Mouse (Mus musculus): ENCODE results near the gene AI661453. TPM values are rescaled to one million over a fixed set of nuclear protein-coding genes. Genes with fewer than 3 reads are reported as not detected.
"Not testable (repeated sequence)": the region's sequence is repeated elsewhere in the genome, so short reads cannot be mapped to it uniquely, and the experiment has no call there.

AI661453 gene
- polyA plus RNA-seq, 1 experiment from 2014 or later: 0.76 TPM

- no peak overlapping the region for H3K4me3 ChIP-seq (ENCODE audit: control insufficient read depth in 1 of 2, insufficient read depth in 1 of 2, low read depth in 1 of 2, low read length in 2 of 2)
- ATAC-seq (ENCODE audit: insufficient number of reproducible peaks, insufficient read depth, low FRiP score, low read depth): no peak
- no peak overlapping the region for H3K9ac ChIP-seq (ENCODE audit: low read length)
- H3K4me1 ChIP-seq (ENCODE audit: control insufficient read depth in 2 of 2, insufficient read depth in 2 of 2, low read length in 2 of 2): no peaks in the 10 kb centered on the region
- H3K27me3 ChIP-seq (ENCODE audit: control insufficient read depth, insufficient read depth, low read length): peaks cover 39% of the 10 kb centered on the region
- no peak overlapping the region for H3K4me2 ChIP-seq (ENCODE audit: low read length)
- no peak overlapping the region for H3K27ac ChIP-seq (replicated peaks in 1 of 2; ENCODE audit: control insufficient read depth in 1 of 2, insufficient read depth in 1 of 2, low read depth in 2 of 2, low read length in 2 of 2)
- WGBS: 59% methylated on average over 10 of the region's 10 CpGs
- H3K9me3 ChIP-seq (ENCODE audit: control insufficient read depth, low read length): peaks cover 5% of the 10 kb centered on the region; the same call in 1 of the 2 replicates
- no peaks in the 10 kb centered on the region for H3K36me3 ChIP-seq (ENCODE audit: control insufficient read depth, insufficient read depth, low read length)
Observed at GRCm38 (mm10) chr17:47407717-47408557, 28.5 kb upstream of the AI661453 start.

DNA sequence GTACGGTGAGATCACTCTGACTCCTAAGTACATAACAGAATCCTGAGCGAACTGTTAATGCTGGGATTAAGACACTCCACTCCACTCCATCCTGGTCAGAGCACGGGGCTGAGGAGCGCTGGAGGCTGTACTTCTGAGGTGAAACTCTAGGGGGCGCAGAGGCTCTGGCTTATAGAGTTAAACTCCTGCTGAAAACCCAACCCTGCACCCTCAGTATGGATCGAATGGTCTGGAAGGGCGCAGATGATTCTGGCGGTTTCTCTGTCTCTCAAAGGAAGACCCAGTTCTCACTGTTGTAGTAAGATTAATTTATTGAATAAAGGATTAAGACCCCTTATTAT lies 27.9 kb upstream of the AI661453 start:
- Histone ChIP-seq H3K27ac (replicated peaks in 1 of 2; ENCODE audit: control insufficient read depth in 1 of 2, insufficient read depth in 1 of 2, low read depth in 2 of 2, low read length in 2 of 2) (no peak overlapping the region), H3K36me3 (ENCODE audit: control insufficient read depth, insufficient read depth, low read length) (no peaks in the 10 kb centered on the region), H3K4me1 (ENCODE audit: control insufficient read depth in 2 of 2, insufficient read depth in 2 of 2, low read length in 2 of 2) (no peaks in the 10 kb centered on the region), H3K4me2 (ENCODE audit: low read length) (no peak overlapping the region), H3K27me3 (ENCODE audit: control insufficient read depth, insufficient read depth, low read length) (peaks cover 44% of the 10 kb centered on the region), H3K9ac (ENCODE audit: low read length) (no peak overlapping the region), H3K4me3 (ENCODE audit: control insufficient read depth in 1 of 2, insufficient read depth in 1 of 2, low read depth in 1 of 2, low read length in 2 of 2) (no peak overlapping the region), H3K9me3 (ENCODE audit: control insufficient read depth, low read length) (peaks cover 5% of the 10 kb centered on the region; the same call in 1 of the 2 replicates)
- ATAC-seq (ENCODE audit: insufficient number of reproducible peaks, insufficient read depth, low FRiP score, low read depth): no peak
- 20% methylated on average over 8 of the region's 8 CpGs for WGBS

DNA sequence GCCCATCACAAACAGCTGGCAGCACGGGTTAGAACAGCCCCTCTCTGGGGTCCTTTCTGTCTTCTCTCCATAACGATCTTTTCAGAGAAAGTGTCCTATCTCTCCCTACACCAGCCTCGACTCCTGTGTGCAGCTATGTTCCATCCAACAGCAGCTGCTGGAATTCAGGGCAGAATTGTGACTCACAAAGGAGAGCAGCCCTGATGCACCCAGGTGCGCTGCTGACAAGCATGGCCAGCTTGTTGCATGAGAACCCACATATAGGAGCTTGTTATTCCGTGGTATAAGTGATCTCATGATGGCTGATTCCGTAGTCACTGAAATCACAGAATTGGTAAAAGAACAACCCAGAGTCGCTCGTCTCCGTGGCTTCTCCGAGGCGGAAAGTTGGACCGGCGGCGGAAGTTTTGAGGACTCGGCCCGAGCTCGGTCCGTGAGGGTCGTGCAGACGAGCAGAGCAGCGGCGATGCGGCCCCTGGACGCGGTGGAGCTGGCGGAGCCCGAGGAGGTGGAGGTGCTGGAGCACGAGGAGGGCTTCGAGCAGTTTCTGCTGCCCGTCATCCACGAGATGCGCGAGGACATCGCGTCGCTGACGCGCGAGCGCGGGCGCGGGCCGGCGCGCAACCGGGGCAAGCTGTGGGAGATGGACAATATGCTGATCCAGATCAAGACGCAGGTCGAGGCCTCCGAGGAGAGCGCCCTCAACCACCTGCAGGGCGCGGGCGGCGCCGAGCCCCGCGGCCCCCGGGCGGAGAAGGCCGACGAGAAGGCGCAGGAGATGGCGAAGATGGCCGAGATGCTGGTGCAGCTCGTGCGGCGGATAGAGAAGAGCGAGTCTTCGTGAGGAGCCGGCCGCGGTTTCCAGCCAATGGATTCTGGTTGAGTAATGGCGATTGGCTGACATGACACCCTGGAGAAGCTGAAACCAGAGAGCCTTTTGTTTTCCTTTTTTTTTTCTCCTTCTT lies 26.2 kb upstream of the AI661453 start:
- H3K27ac ChIP-seq (replicated peaks in 1 of 2; ENCODE audit: control insufficient read depth in 1 of 2, insufficient read depth in 1 of 2, low read depth in 2 of 2, low read length in 2 of 2); H3K9ac ChIP-seq (ENCODE audit: low read length); H3K36me3 ChIP-seq (ENCODE audit: control insufficient read depth, insufficient read depth, low read length); ATAC-seq (ENCODE audit: insufficient number of reproducible peaks, insufficient read depth, low FRiP score, low read depth); H3K4me1 ChIP-seq (ENCODE audit: control insufficient read depth in 2 of 2, insufficient read depth in 2 of 2, low read length in 2 of 2); H3K9me3 ChIP-seq (ENCODE audit: control insufficient read depth, low read length): not testable (repeated sequence)
- Histone ChIP-seq H3K4me2 (ENCODE audit: low read length) (peak overlapping the region; percentile 67), H3K4me3 (ENCODE audit: control insufficient read depth in 1 of 2, insufficient read depth in 1 of 2, low read depth in 1 of 2, low read length in 2 of 2) (peak overlapping the region; percentile 37 to 40), H3K27me3 (ENCODE audit: control insufficient read depth, insufficient read depth, low read length) (peaks cover 46% of the 10 kb centered on the region)
- WGBS: 3% methylated on average over 70 of the region's 74 CpGs

DNA sequence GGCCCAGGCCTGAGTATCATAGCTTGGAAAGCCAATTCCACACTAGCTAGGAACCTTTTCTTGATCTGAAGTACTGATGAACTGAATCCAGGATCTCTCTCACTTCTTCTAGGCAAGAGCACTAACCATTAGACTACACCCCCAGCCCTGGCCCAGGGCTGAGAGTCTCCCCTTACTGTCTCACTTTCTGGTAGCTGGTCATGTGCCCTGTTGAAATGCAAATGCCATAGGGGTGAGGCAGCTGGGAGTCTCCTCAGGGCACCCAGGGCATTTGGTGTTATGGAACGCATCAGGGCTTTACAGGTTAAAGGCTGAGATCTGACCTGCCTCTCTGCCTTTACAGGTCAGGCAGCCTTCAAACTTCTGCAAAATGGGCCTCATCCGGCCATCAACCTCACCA lies 16.2 kb upstream of the AI661453 start:
- no peak overlapping the region for H3K4me2 ChIP-seq (ENCODE audit: low read length)
- H3K36me3 ChIP-seq (ENCODE audit: control insufficient read depth, insufficient read depth, low read length): no peaks in the 10 kb centered on the region
- no peaks in the 10 kb centered on the region for H3K9me3 ChIP-seq (ENCODE audit: control insufficient read depth, low read length)
- H3K27me3 ChIP-seq (ENCODE audit: control insufficient read depth, insufficient read depth, low read length): no peaks in the 10 kb centered on the region
- WGBS: 76% methylated on average over 2 of the region's 2 CpGs
- peaks cover 4 to 6% of the 10 kb centered on the region in 2 experiments; a peak in 3 of 4 replicates for H3K4me1 ChIP-seq (ENCODE audit: control insufficient read depth in 2 of 2, insufficient read depth in 2 of 2, low read length in 2 of 2)
- H3K4me3 ChIP-seq (ENCODE audit: control insufficient read depth in 1 of 2, insufficient read depth in 1 of 2, low read depth in 1 of 2, low read length in 2 of 2): no peak overlapping the region
- ATAC-seq (ENCODE audit: insufficient number of reproducible peaks, insufficient read depth, low FRiP score, low read depth): no peak
- H3K9ac ChIP-seq (ENCODE audit: low read length): no peak overlapping the region
- no peak overlapping the region for H3K27ac ChIP-seq (replicated peaks in 1 of 2; ENCODE audit: control insufficient read depth in 1 of 2, insufficient read depth in 1 of 2, low read depth in 2 of 2, low read length in 2 of 2)

DNA sequence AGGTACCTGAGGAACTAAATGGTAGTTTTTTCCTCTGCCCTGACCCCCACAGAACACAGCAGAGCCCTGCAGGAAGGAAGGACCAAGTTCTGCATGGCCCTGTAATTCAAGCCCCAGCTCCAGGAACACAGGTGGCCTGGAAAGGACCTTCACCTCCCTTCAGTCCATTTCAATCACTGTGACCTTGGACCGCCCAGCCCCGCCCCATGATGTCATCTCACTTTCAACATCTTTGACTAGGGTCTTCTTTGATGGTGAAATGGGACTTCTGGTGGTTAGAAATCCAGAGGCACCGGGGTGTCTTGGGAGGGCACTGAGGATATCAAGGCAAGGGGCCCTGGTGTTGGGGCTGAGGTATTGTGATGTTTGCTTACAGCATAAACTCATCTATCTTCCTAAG lies 14.8 kb upstream of the AI661453 start:
- no peaks in the 10 kb centered on the region for H3K27me3 ChIP-seq (ENCODE audit: control insufficient read depth, insufficient read depth, low read length)
- no peak overlapping the region for H3K27ac ChIP-seq (replicated peaks in 1 of 2; ENCODE audit: control insufficient read depth in 1 of 2, insufficient read depth in 1 of 2, low read depth in 2 of 2, low read length in 2 of 2)
- peaks cover 4 to 6% of the 10 kb centered on the region in 2 experiments; a peak in 3 of 4 replicates for H3K4me1 ChIP-seq (ENCODE audit: control insufficient read depth in 2 of 2, insufficient read depth in 2 of 2, low read length in 2 of 2)
- no peak for ATAC-seq (ENCODE audit: insufficient number of reproducible peaks, insufficient read depth, low FRiP score, low read depth)
- H3K9me3 ChIP-seq (ENCODE audit: control insufficient read depth, low read length): no peaks in the 10 kb centered on the region
- H3K9ac ChIP-seq (ENCODE audit: low read length): no peak overlapping the region
- no peak overlapping the region for H3K4me2 ChIP-seq (ENCODE audit: low read length)
- 84% methylated on average over 3 of the region's 3 CpGs for WGBS
- H3K36me3 ChIP-seq (ENCODE audit: control insufficient read depth, insufficient read depth, low read length): no peaks in the 10 kb centered on the region
- no peak overlapping the region for H3K4me3 ChIP-seq (ENCODE audit: control insufficient read depth in 1 of 2, insufficient read depth in 1 of 2, low read depth in 1 of 2, low read length in 2 of 2)

- not testable (repeated sequence) for H3K4me1 ChIP-seq (ENCODE audit: control insufficient read depth in 2 of 2, insufficient read depth in 2 of 2, low read length in 2 of 2); H3K4me3 ChIP-seq (ENCODE audit: control insufficient read depth in 1 of 2, insufficient read depth in 1 of 2, low read depth in 1 of 2, low read length in 2 of 2); H3K27ac ChIP-seq (replicated peaks in 1 of 2; ENCODE audit: control insufficient read depth in 1 of 2, insufficient read depth in 1 of 2, low read depth in 2 of 2, low read length in 2 of 2); H3K27me3 ChIP-seq (ENCODE audit: control insufficient read depth, insufficient read depth, low read length); H3K9me3 ChIP-seq (ENCODE audit: control insufficient read depth, low read length); H3K9ac ChIP-seq (ENCODE audit: low read length); ATAC-seq (ENCODE audit: insufficient number of reproducible peaks, insufficient read depth, low FRiP score, low read depth); H3K4me2 ChIP-seq (ENCODE audit: low read length); H3K36me3 ChIP-seq (ENCODE audit: control insufficient read depth, insufficient read depth, low read length)
- 85% methylated on average over 1 of the region's 1 CpGs for WGBS
Observed at GRCm38 (mm10) chr17:47422616-47423015, 13.8 kb upstream of the AI661453 start.

GRCm38 (mm10) chr17:47424186-47424585 lies 12.2 kb upstream of the AI661453 start:
- WGBS: 55% methylated on average over 6 of the region's 6 CpGs
- no peak overlapping the region for H3K4me3 ChIP-seq (ENCODE audit: control insufficient read depth in 1 of 2, insufficient read depth in 1 of 2, low read depth in 1 of 2, low read length in 2 of 2)
- peaks cover 6 to 8% of the 10 kb centered on the region in 2 experiments; a peak in 3 of 4 replicates for H3K4me1 ChIP-seq (ENCODE audit: control insufficient read depth in 2 of 2, insufficient read depth in 2 of 2, low read length in 2 of 2)
- H3K27me3 ChIP-seq (ENCODE audit: control insufficient read depth, insufficient read depth, low read length): no peaks in the 10 kb centered on the region
- H3K9me3 ChIP-seq (ENCODE audit: control insufficient read depth, low read length): no peaks in the 10 kb centered on the region
- no peak overlapping the region for H3K4me2 ChIP-seq (ENCODE audit: low read length)
- H3K9ac ChIP-seq (ENCODE audit: low read length): no peak overlapping the region
- H3K27ac ChIP-seq (replicated peaks in 1 of 2; ENCODE audit: control insufficient read depth in 1 of 2, insufficient read depth in 1 of 2, low read depth in 2 of 2, low read length in 2 of 2): no peak overlapping the region
- H3K36me3 ChIP-seq (ENCODE audit: control insufficient read depth, insufficient read depth, low read length): no peaks in the 10 kb centered on the region
- no peak for ATAC-seq (ENCODE audit: insufficient number of reproducible peaks, insufficient read depth, low FRiP score, low read depth)
